Mouse (Mus musculus) embryonic facial prominence, embryonic 11.5 days (tissue): ENCODE measurements around the gene Cyb5r3. TPM values are rescaled to one million over a fixed set of nuclear protein-coding genes. Genes with fewer than 3 reads are reported as not detected.

Experiments
- ATAC-seq: fragments of 200-750 bp; cut with Nextera tagmentation; replicated peaks from 2 replicates; pipeline ENCODE4 v1.8.0; 2017; ENCODE audit warnings: low read depth; ENCODE audit not compliant: insufficient number of reproducible peaks, low FRiP score, low TSS enrichment
- DNase-seq: peaks from one replicate; pipeline ENCODE4 v3.0.0-alpha.2; 2015; ENCODE audit warnings: low spot score
- H3K27ac ChIP-seq: fragments of 300-500 bp; sonication (generic); replicated peaks from 2 replicates; pipeline ENCODE4 v1.5.1; 2014; ENCODE audit warnings: mild to moderate bottlenecking, low read depth, low read length, control low read depth
- H3K27me3 ChIP-seq: fragments of 300-500 bp; sonication (generic); 2 replicates; pipeline ENCODE4 v1.6.1; 2014; ENCODE audit warnings: mild to moderate bottlenecking, low read length, moderate library complexity, mixed read lengths; ENCODE audit not compliant: control insufficient read depth, insufficient read depth
- H3K36me3 ChIP-seq: fragments of 300-500 bp; sonication (generic); replicated peaks from 2 replicates; pipeline ENCODE4 v1.6.1; 2014; ENCODE audit warnings: low read depth, mild to moderate bottlenecking, low read length, moderate library complexity, mixed read lengths; ENCODE audit not compliant: control insufficient read depth, insufficient read depth
- H3K4me1 ChIP-seq: fragments of 300-500 bp; sonication (generic); 2 replicates; pipeline ENCODE4 v1.6.1; 2014; ENCODE audit warnings: low read length, mixed read lengths; ENCODE audit not compliant: control insufficient read depth, insufficient read depth
- H3K4me2 ChIP-seq: fragments of 300-500 bp; sonication (generic); 2 replicates; pipeline ENCODE4 v1.6.1; 2014; ENCODE audit warnings: low read depth, mild to moderate bottlenecking, control low read depth, low read length, moderate library complexity
- H3K4me3 ChIP-seq: fragments of 300-500 bp; sonication (generic); 2 replicates; pipeline ENCODE4 v1.5.1; 2014; ENCODE audit warnings: low read depth, low read length, control low read depth
- H3K9ac ChIP-seq: fragments of 300-500 bp; sonication (generic); replicated peaks from 2 replicates; pipeline ENCODE4 v1.6.1; 2014; ENCODE audit warnings: mild to moderate bottlenecking, control low read depth, low read length
- H3K9me3 ChIP-seq: fragments of 300-500 bp; sonication (generic); replicated peaks from 2 replicates; pipeline ENCODE4 v1.6.1; 2016; ENCODE audit warnings: mild to moderate bottlenecking, low read length, inconsistent platforms, mixed read lengths; ENCODE audit not compliant: control insufficient read depth
- WGBS: fragments of 180-500 bp; shearing (Covaris S2); extraction: QIAGEN DNeasy Blood & Tissue Kit; methylation state at CpG from one replicate; pipeline ENCODE4 v1.1.7; 2014; 5-methylcytosine and 5-hydroxymethylcytosine counted together
- polyA plus RNA-seq: library from polyadenylated mRNA; unstranded; fragments of >200 nt; fragmentation: Nextera tagmentation; extraction: Ambion mirVana; gene quantifications from 2 replicates; pipeline ENCODE4 v1.2.1, GENCODE M21; 2014

Cyb5r3 gene
- polyA plus RNA-seq, 1 experiment from 2014 or later, result 106 TPM

GRCm38 (mm10) chr15:83171712-83172481 lies 495 bp downstream of the Cyb5r3 start:
- H3K36me3 ChIP-seq, result no peaks in the 10 kb centered on the region
- H3K9ac ChIP-seq, result peak overlapping the region; percentile 80
- peak overlapping the region; percentile 70 for H3K27ac ChIP-seq
- H3K4me1 ChIP-seq, result peaks cover 2% of the 10 kb centered on the region; the same call in 1 of the 2 replicates
- peak overlapping the region; percentile 95 for H3K4me3 ChIP-seq
- H3K4me2 ChIP-seq, result peak overlapping the region; percentile 87
- no peaks in the 10 kb centered on the region for H3K9me3 ChIP-seq
- WGBS, result 2% methylated on average over 66 of the region's 67 CpGs
- ATAC-seq (peak; percentile 98), DNase-seq (peak; percentile 100)
- no peaks in the 10 kb centered on the region for H3K27me3 ChIP-seq

- Histone ChIP-seq H3K4me2 (peak overlapping the region; percentile 87), H3K36me3 (no peaks in the 10 kb centered on the region), H3K4me3 (peak overlapping the region; percentile 95), H3K9me3 (no peaks in the 10 kb centered on the region), H3K27ac (no peak overlapping the region), H3K9ac (peak overlapping the region; percentile 80), H3K27me3 (no peaks in the 10 kb centered on the region), H3K4me1 (peaks cover 2% of the 10 kb centered on the region; the same call in 1 of the 2 replicates)
- DNase-seq (no peak), ATAC-seq (no peak)
- 65% methylated on average over 8 of the region's 8 CpGs for WGBS
Observed at GRCm38 (mm10) chr15:83170956-83171659, 1.3 kb downstream of the Cyb5r3 start.

GRCm38 (mm10) chr15:83169772-83170722 lies 2.3 kb downstream of the Cyb5r3 start:
- no peak for ATAC-seq
- Histone ChIP-seq H3K4me3 (no peak overlapping the region), H3K9ac (no peak overlapping the region), H3K27me3 (no peaks in the 10 kb centered on the region), H3K27ac (no peak overlapping the region), H3K4me1 (peaks cover 2% of the 10 kb centered on the region; the same call in 1 of the 2 replicates), H3K36me3 (no peaks in the 10 kb centered on the region), H3K4me2 (no peak overlapping the region; the same call in 1 of the 2 replicates), H3K9me3 (no peaks in the 10 kb centered on the region)
- DNase-seq, result no peak
- 85% methylated on average over 8 of the region's 8 CpGs for WGBS

- Histone ChIP-seq H3K36me3 (no peaks in the 10 kb centered on the region), H3K4me3 (no peak overlapping the region), H3K4me1 (peaks cover 2% of the 10 kb centered on the region; the same call in 1 of the 2 replicates), H3K4me2 (no peak overlapping the region; the same call in 1 of the 2 replicates), H3K27ac (no peak overlapping the region), H3K27me3 (no peaks in the 10 kb centered on the region), H3K9me3 (no peaks in the 10 kb centered on the region), H3K9ac (no peak overlapping the region)
- WGBS, result 70% methylated on average over 7 of the region's 7 CpGs
- ATAC-seq (no peak), DNase-seq (no peak)
Observed at GRCm38 (mm10) chr15:83168875-83169771, 3.3 kb downstream of the Cyb5r3 start.

GRCm38 (mm10) chr15:83168311-83168710 lies 4.1 kb downstream of the Cyb5r3 start:
- WGBS, result 84% methylated on average over 3 of the region's 3 CpGs
- no peaks in the 10 kb centered on the region for H3K36me3 ChIP-seq

GRCm38 (mm10) chr15:83167550-83168065 lies 4.8 kb downstream of the Cyb5r3 start:
- ATAC-seq (no peak), DNase-seq (no peak)
- no peak overlapping the region for H3K4me2 ChIP-seq
- H3K36me3 ChIP-seq, result no peaks in the 10 kb centered on the region
- H3K4me3 ChIP-seq, result no peak overlapping the region
- peaks cover 2% of the 10 kb centered on the region; the same call in 1 of the 2 replicates for H3K4me1 ChIP-seq
- 87% methylated on average over 8 of the region's 8 CpGs for WGBS
- H3K27me3 ChIP-seq, result no peaks in the 10 kb centered on the region
- H3K27ac ChIP-seq, result no peak overlapping the region
- no peaks in the 10 kb centered on the region for H3K9me3 ChIP-seq
- peak overlapping the region; percentile 32; the same call in 1 of the 2 replicates for H3K9ac ChIP-seq

More at GRCm38 (mm10) chr15:83168311-83168710, 4.1 kb downstream of the Cyb5r3 start:
- H3K27ac ChIP-seq, result no peak overlapping the region
- no peak overlapping the region for H3K4me3 ChIP-seq
- no peaks in the 10 kb centered on the region for H3K9me3 ChIP-seq
- H3K4me2 ChIP-seq, result no peak overlapping the region
- H3K27me3 ChIP-seq, result no peaks in the 10 kb centered on the region
- DNase-seq (no peak), ATAC-seq (no peak)
- peaks cover 2% of the 10 kb centered on the region; the same call in 1 of the 2 replicates for H3K4me1 ChIP-seq
- no peak overlapping the region for H3K9ac ChIP-seq
